Mouse (Mus musculus) kidney, adult 2 months (tissue): Measurements from ENCODE around the gene Olfr976.
"Not testable (repeated sequence)": the region's sequence is repeated elsewhere in the genome, so short reads cannot be mapped to it uniquely, and the experiment has no call there.

Experiments used
- CTCF ChIP-seq: fragments of 200-500 bp; conservative IDR thresholded peaks from 2 replicates; pipeline ENCODE4 v1.5.1; 2011; ENCODE audit warnings: low read depth, mild to moderate bottlenecking, control low read depth, low read length, moderate library complexity, mixed read lengths; ENCODE audit not compliant: insufficient read depth, insufficient read length
- POLR2A ChIP-seq: fragments of 200-500 bp; IDR thresholded peaks from one replicate; pipeline ENCODE4 v1.6.1; 2011; ENCODE audit warnings: low read depth, low read length, control low read depth

GRCm38 (mm10) chr9:39976581-39977145 lies 15.7 kb upstream of the Olfr976 start:
- TF ChIP-seq CTCF, POLR2A: not testable (repeated sequence)
